Mouse (Mus musculus): ENCODE results near the gene Tmem259.

The Tmem259 gene

GRCm38 (mm10) chr10:79984195-79984816, at the start of gene Tmem259:
TSS of gene Tmem259 (minus strand) at chr10:79984330.
- peak; percentile 87 to 91 for DNase-seq (ENCODE audit: low spot score in 2 of 2)

GRCm38 (mm10) chr10:80032799-80033480, 48.8 kb upstream of the Tmem259 start:
- peak; percentile 91 to 93 for DNase-seq (ENCODE audit: low spot score in 2 of 2)

GRCm38 (mm10) chr10:80030736-80031135, 46.6 kb upstream of the Tmem259 start:
- no peak for DNase-seq (ENCODE audit: low spot score in 2 of 2)

- DNase-seq (ENCODE audit: low spot score in 2 of 2) = no peak
Observed at GRCm38 (mm10) chr10:80030191-80030590, 46.1 kb upstream of the Tmem259 start.

GRCm38 (mm10) chr10:80028521-80028846, 44.4 kb upstream of the Tmem259 start:
- no peak for DNase-seq (ENCODE audit: low spot score in 2 of 2)

GRCm38 (mm10) chr10:80027681-80028520, 43.8 kb upstream of the Tmem259 start:
- DNase-seq (ENCODE audit: low spot score in 2 of 2) = no peak

- no peak for DNase-seq (ENCODE audit: low spot score in 2 of 2)
Observed at GRCm38 (mm10) chr10:80025889-80026288, 41.8 kb upstream of the Tmem259 start.

- DNase-seq (ENCODE audit: low spot score in 2 of 2) = no peak
Observed at GRCm38 (mm10) chr10:80025463-80025862, 41.3 kb upstream of the Tmem259 start.

- no peak for DNase-seq (ENCODE audit: low spot score in 2 of 2)
Observed at GRCm38 (mm10) chr10:80025044-80025347, 40.9 kb upstream of the Tmem259 start.

GRCm38 (mm10) chr10:80024229-80025043, 40.3 kb upstream of the Tmem259 start:
- peak; percentile 90 for DNase-seq (ENCODE audit: low spot score in 2 of 2)

GRCm38 (mm10) chr10:80023758-80024157, 39.6 kb upstream of the Tmem259 start:
- DNase-seq (ENCODE audit: low spot score in 2 of 2) = no peak

- no peak for DNase-seq (ENCODE audit: low spot score in 2 of 2)
Observed at GRCm38 (mm10) chr10:80022806-80023205, 38.7 kb upstream of the Tmem259 start.

GRCm38 (mm10) chr10:80022164-80022563, 38.0 kb upstream of the Tmem259 start:
- DNase-seq (ENCODE audit: low spot score in 2 of 2) = no peak

- no peak for DNase-seq (ENCODE audit: low spot score in 2 of 2)
Observed at GRCm38 (mm10) chr10:80021320-80021641, 37.2 kb upstream of the Tmem259 start.

- no peak for DNase-seq (ENCODE audit: low spot score in 2 of 2)
Observed at GRCm38 (mm10) chr10:80020603-80021319, 36.6 kb upstream of the Tmem259 start.

- DNase-seq (ENCODE audit: low spot score in 2 of 2) = no peak
Observed at GRCm38 (mm10) chr10:80020191-80020590, 36.1 kb upstream of the Tmem259 start.

GRCm38 (mm10) chr10:80019471-80020131, 35.5 kb upstream of the Tmem259 start:
- no peak for DNase-seq (ENCODE audit: low spot score in 2 of 2)

GRCm38 (mm10) chr10:80018739-80019297, 34.7 kb upstream of the Tmem259 start:
- DNase-seq (ENCODE audit: low spot score in 2 of 2) = peak; percentile 78 to 83

- peak in 1 of 2 experiments; percentile 47 for DNase-seq (ENCODE audit: low spot score in 2 of 2)
Observed at GRCm38 (mm10) chr10:80017771-80018170, 33.6 kb upstream of the Tmem259 start.

- peak; percentile 96 to 97 for DNase-seq (ENCODE audit: low spot score in 2 of 2)
Observed at GRCm38 (mm10) chr10:80017361-80017760, 33.2 kb upstream of the Tmem259 start.

- DNase-seq (ENCODE audit: low spot score in 2 of 2) = no peak
Observed at GRCm38 (mm10) chr10:80016931-80017330, 32.8 kb upstream of the Tmem259 start.

All from spleen, postnatal 36 days (tissue).